Mouse (Mus musculus): ENCODE results near the gene Psma5. TPM values are rescaled to one million over a fixed set of nuclear protein-coding genes. Genes with fewer than 3 reads are reported as not detected.

The Psma5 gene
- polyA plus RNA-seq, 1 experiment from 2014 or later, result 254 TPM

DNA sequence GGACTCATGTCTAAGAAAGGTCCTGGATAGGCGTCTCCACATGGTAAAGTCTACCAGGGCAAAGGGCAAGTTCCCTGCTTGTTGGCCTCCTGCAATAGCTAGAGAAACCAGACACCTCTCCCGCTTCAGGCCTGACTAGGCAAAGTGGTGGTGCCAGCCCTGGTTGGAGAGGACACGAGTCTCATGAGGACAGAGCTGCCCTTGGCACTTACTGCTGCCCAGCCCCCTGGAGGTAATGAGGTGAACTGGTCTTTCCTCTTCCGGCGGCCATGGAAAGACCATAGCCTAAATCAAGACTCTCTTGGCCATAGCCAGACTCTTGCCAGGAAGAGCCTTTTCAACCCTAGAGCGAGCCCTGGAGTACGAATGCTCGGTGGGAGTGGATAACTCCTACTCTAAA is 44.3 kb upstream of the Psma5 start:
- WGBS, result 69% methylated on average over 8 of the region's 8 CpGs
- H3K4me1 ChIP-seq (replicated peaks; ENCODE audit: insufficient read depth, low read length), result peaks cover 11% of the 10 kb centered on the region
- H3K4me3 ChIP-seq (replicated peaks; ENCODE audit: low read depth, low read length), result no peak overlapping the region
- DNase-seq (ENCODE audit: low spot score) (peak; percentile 22), ATAC-seq (replicated peaks; ENCODE audit: low FRiP score, low read depth) (no peak)
- H3K9me3 ChIP-seq (replicated peaks; ENCODE audit: low read length), result no peaks in the 10 kb centered on the region
- no peak overlapping the region for H3K9ac ChIP-seq (ENCODE audit: low read depth, low read length)
- no peaks in the 10 kb centered on the region for H3K27me3 ChIP-seq (ENCODE audit: insufficient read depth, low read length)
- H3K36me3 ChIP-seq (ENCODE audit: insufficient read depth, low read length), result no peaks in the 10 kb centered on the region
- TF ChIP-seq CTCF (IDR thresholded peaks at IDR 0.05; ENCODE audit: low read depth), result peak; percentile 28; the same call in 1 of the 2 replicates
- no peak overlapping the region for H3K4me2 ChIP-seq (ENCODE audit: low read length)
- no peak overlapping the region for H3K27ac ChIP-seq

DNA sequence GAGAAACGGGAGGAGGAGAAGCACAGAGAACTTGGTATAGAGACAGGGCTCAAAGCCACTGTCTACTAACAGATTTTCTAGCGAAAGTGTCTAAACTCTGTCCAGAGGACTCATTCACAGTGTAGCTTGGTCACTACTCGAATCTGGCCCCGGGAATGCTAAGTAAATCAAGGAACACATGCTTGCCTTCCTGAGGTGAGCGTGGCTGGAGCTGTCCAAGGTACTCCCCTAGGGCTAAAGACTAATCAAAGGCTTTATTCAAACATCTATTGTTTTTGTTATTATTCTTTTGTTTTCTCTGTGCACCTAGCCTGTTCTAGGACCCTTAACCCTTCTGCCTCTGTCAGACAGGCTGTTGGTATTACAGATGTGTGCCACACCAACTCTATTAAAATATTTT is 42.0 kb upstream of the Psma5 start:
- Histone ChIP-seq H3K4me3 (replicated peaks; ENCODE audit: low read depth, low read length) (no peak overlapping the region), H3K9me3 (replicated peaks; ENCODE audit: low read length) (no peaks in the 10 kb centered on the region), H3K4me1 (replicated peaks; ENCODE audit: insufficient read depth, low read length) (0 out of 2 replicates have a peak, but pooled peaks cover under 1% of the 10 kb centered on the region), H3K27me3 (ENCODE audit: insufficient read depth, low read length) (no peaks in the 10 kb centered on the region), H3K9ac (ENCODE audit: low read depth, low read length) (no peak overlapping the region), H3K36me3 (ENCODE audit: insufficient read depth, low read length) (no peaks in the 10 kb centered on the region), H3K27ac (no peak overlapping the region), H3K4me2 (ENCODE audit: low read length) (no peak overlapping the region)
- ATAC-seq (replicated peaks; ENCODE audit: low FRiP score, low read depth) (no peak), DNase-seq (ENCODE audit: low spot score) (peak; percentile 46)
- TF ChIP-seq CTCF (IDR thresholded peaks at IDR 0.05; ENCODE audit: low read depth), result no peak
- WGBS, result 16% methylated on average over 5 of the region's 5 CpGs

DNA sequence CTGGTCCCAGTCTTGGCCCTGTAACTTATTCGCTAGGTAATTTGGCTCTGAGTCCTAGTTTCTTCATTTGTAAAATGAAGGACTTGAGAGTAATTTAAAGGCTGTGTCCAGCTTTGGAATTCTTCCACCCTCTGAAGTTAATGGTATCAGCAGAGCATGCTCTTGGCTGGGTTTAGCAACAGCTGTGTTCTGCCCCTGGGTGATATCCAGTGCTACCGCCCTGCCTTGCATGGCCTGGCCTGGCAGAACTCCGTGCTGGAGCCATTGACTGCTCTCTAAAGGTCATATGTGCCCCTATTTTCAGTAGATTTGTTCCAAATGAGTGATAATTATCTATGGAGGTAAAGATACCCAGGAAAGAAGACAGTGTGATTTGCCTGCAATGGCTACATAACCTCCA is 36.1 kb upstream of the Psma5 start:
- Histone ChIP-seq H3K4me1 (replicated peaks; ENCODE audit: insufficient read depth, low read length) (peaks cover 1% of the 10 kb centered on the region; the same call in 1 of the 2 replicates), H3K4me2 (ENCODE audit: low read length) (no peak overlapping the region), H3K4me3 (replicated peaks; ENCODE audit: low read depth, low read length) (no peak overlapping the region), H3K36me3 (ENCODE audit: insufficient read depth, low read length) (no peaks in the 10 kb centered on the region), H3K9me3 (replicated peaks; ENCODE audit: low read length) (no peaks in the 10 kb centered on the region), H3K9ac (ENCODE audit: low read depth, low read length) (no peak overlapping the region), H3K27me3 (ENCODE audit: insufficient read depth, low read length) (0 out of 2 replicates have a peak, but pooled peaks cover 4% of the 10 kb centered on the region), H3K27ac (no peak overlapping the region)
- 67% methylated on average over 3 of the region's 3 CpGs for WGBS
- DNase-seq (ENCODE audit: low spot score) (no peak), ATAC-seq (replicated peaks; ENCODE audit: low FRiP score, low read depth) (no peak)
- TF ChIP-seq CTCF (IDR thresholded peaks at IDR 0.05; ENCODE audit: low read depth), result no peak

DNA sequence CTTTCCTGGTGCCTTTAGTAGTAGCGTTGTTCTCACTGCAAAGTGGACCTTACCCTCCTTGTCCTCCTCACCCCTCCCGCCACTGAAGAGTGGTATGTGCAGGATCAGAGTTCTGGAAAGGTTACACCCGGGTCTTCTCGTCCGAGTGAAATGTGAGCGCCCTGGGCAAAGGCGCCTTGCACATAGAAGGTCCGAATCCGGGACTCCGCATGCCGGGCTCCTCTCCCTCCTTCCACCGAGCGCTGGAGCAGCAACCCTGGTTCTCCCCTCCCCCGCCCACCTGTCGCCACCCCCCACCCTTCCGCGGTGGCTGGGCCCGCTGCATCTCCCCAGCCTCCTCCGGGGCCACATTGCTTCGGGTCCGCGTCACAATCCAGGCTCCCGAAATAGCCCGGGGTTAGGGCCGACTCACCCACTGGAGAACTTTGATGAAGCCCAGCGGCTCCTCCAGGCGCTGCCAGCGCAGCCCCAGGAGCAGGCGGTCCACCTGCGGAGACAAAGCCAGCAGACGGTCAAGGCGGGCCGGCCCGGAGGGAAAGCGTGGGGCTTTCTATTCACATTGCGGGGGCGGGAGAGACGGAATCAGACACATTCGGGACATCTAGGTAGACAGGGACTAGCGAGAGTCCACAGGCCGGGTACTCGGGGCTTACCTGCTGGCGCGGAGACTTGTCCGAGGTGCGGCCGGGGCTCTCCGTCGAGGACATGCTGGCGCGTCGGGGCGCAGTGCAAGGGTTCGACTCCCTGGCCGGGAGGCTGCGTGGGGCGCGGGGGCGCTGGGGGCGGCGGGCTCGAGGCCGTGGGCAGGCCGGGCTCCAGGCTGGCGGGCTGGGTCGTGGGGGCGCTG is 30.8 kb upstream of the Psma5 start:
- H3K36me3 ChIP-seq (ENCODE audit: insufficient read depth, low read length), result no peaks in the 10 kb centered on the region
- peak; percentile 86 for ATAC-seq (replicated peaks; ENCODE audit: low FRiP score, low read depth)
- H3K27ac ChIP-seq, result peak overlapping the region; percentile 66
- 1% methylated on average over 58 of the region's 67 CpGs for WGBS
- H3K9me3 ChIP-seq (replicated peaks; ENCODE audit: low read length), result no peaks in the 10 kb centered on the region
- TF ChIP-seq CTCF (IDR thresholded peaks at IDR 0.05; ENCODE audit: low read depth), result no peak
- H3K4me2 ChIP-seq (ENCODE audit: low read length), result peak overlapping the region; percentile 78
- peak; percentile 52 for DNase-seq (ENCODE audit: low spot score)
- peak overlapping the region; percentile 57 for H3K9ac ChIP-seq (ENCODE audit: low read depth, low read length)
- H3K4me3 ChIP-seq (replicated peaks; ENCODE audit: low read depth, low read length), result peak overlapping the region; percentile 44
- peaks cover 9% of the 10 kb centered on the region; the same call in 1 of the 2 replicates for H3K27me3 ChIP-seq (ENCODE audit: insufficient read depth, low read length)
- H3K4me1 ChIP-seq (replicated peaks; ENCODE audit: insufficient read depth, low read length), result peaks cover 19% of the 10 kb centered on the region

DNA sequence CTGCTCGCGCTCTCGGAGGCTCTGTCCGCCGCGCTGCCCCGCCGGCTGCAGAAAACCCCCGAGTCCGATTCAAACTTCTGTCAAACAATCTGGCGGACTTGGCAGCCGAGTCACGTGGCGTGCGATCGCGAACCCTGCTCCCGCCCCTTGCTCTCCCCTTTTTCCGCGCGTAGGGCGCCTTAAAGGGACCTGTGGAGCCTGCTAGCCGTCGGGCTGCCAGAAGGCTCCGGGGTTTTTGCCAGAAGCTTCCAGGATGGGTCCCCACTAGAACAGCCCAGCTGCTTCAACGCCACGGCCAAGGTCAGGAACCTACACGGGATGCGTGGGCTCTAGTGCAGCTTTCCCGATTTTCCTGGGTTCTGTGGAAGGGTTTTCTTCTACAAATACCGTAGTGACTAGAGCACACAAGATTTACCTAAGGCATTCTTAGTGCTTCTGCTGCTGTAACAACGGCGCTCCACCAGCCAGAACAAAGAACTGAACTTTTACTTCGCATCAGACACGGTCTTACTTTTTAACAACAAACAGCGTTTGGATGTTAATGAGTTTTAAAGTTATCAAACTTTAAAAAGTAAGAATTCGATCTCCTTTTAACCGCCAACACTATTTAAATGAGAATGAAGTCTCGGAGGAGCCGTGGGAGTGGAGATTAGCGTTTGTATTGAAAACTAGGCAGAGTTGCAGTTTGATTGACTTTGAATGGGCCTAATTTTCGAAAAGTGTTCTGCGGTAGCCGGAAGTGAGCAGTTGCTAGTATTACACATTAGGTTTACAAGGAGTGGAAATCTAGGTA is 30.0 kb upstream of the Psma5 start, which contains the start of gene Sypl2:
Gene Sypl2, minus strand, starts transcription at position 91 of the 793 bp plus-strand sequence.
- Histone ChIP-seq H3K36me3 (ENCODE audit: insufficient read depth, low read length) (no peaks in the 10 kb centered on the region), H3K4me3 (replicated peaks; ENCODE audit: low read depth, low read length) (peak within 1 kb of the TSS; percentile 44), H3K9me3 (replicated peaks; ENCODE audit: low read length) (no peaks in the 10 kb centered on the region), H3K27me3 (ENCODE audit: insufficient read depth, low read length) (peaks cover 9% of the 10 kb centered on the region; the same call in 1 of the 2 replicates), H3K4me2 (ENCODE audit: low read length) (peak within 1 kb of the TSS; percentile 78), H3K4me1 (replicated peaks; ENCODE audit: insufficient read depth, low read length) (peaks cover 19% of the 10 kb centered on the region), H3K27ac (peak within 1 kb of the TSS; percentile 66), H3K9ac (ENCODE audit: low read depth, low read length) (peak within 1 kb of the TSS; percentile 57)
- TF ChIP-seq CTCF (IDR thresholded peaks at IDR 0.05; ENCODE audit: low read depth), result no peak
- 3% methylated on average over 44 of the region's 44 CpGs for WGBS
- ATAC-seq (replicated peaks; ENCODE audit: low FRiP score, low read depth) (no peak; the same call in 1 of the 2 replicates), DNase-seq (ENCODE audit: low spot score) (peak; percentile 63)

DNA sequence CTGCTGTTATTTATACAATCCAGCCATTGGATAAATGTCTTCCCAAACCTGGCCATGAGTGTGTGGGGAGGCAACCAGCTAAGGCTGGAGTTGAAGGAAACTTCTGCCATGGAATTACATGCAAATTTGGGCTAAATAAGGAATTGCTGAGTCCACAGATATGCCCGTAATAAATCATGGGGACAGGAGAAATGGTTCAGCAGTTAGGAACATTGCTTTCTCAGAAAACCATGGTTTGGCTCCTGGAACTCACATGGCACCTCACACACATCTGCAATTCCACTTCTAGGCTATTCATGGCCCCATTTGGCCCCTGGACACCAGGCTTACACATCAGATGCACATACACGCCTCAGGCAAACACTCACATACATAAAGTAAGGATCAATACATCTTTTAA is 29.2 kb upstream of the Psma5 start:
- H3K9ac ChIP-seq (ENCODE audit: low read depth, low read length), result no peak overlapping the region
- H3K4me3 ChIP-seq (replicated peaks; ENCODE audit: low read depth, low read length), result no peak overlapping the region
- TF ChIP-seq CTCF (IDR thresholded peaks at IDR 0.05; ENCODE audit: low read depth), result no peak
- H3K9me3 ChIP-seq (replicated peaks; ENCODE audit: low read length), result no peaks in the 10 kb centered on the region
- H3K36me3 ChIP-seq (ENCODE audit: insufficient read depth, low read length), result no peaks in the 10 kb centered on the region
- WGBS, result 65% methylated on average over 2 of the region's 2 CpGs
- no peak overlapping the region for H3K27ac ChIP-seq
- peaks cover 19% of the 10 kb centered on the region for H3K4me1 ChIP-seq (replicated peaks; ENCODE audit: insufficient read depth, low read length)
- DNase-seq (ENCODE audit: low spot score) (peak; percentile 13), ATAC-seq (replicated peaks; ENCODE audit: low FRiP score, low read depth) (no peak)
- H3K4me2 ChIP-seq (ENCODE audit: low read length), result peak overlapping the region; percentile 78
- H3K27me3 ChIP-seq (ENCODE audit: insufficient read depth, low read length), result peaks cover 9% of the 10 kb centered on the region; the same call in 1 of the 2 replicates

Data from kidney, postnatal 0 days (tissue).